Mouse (Mus musculus) left cerebral cortex, adult 18-20 months (tissue): ENCODE measurements around the gene Ubash3b. TPM values are rescaled to one million over a fixed set of nuclear protein-coding genes. Genes with fewer than 3 reads are reported as not detected.

ENCODE experiments used
- DNase-seq, 2 experiments: peaks; one replicate each; pipeline ENCODE4 v3.0.0; 2021 to 2022; ENCODE audit warnings: low spot score in 2 of 2, mixed read lengths in 1 of 2
- total RNA-seq, 2 experiments: library from RNA; stranded (reverse); gene quantifications; 2 replicates each; pipeline ENCODE4 v1.2.3; 2021

The Ubash3b gene
- total RNA-seq, 2 experiments from 2014 or later = 24.7 to 26.0 TPM

- no peak for DNase-seq
These were observed 149.0 kb downstream of the Ubash3b start for GRCm38 (mm10) chr9:41012456-41012855.

- DNase-seq = peak in 1 of 2 experiments; percentile 21
These were observed 149.7 kb downstream of the Ubash3b start for GRCm38 (mm10) chr9:41011512-41012436.

GRCm38 (mm10) chr9:41007785-41008184 lies 153.7 kb downstream of the Ubash3b start:
- DNase-seq = no peak

GRCm38 (mm10) chr9:41004415-41004814 lies 157.1 kb downstream of the Ubash3b start, which contains the start of gene Crtam:
TSS of gene Crtam (minus strand) at chr9:41004628.
- DNase-seq = no peak

GRCm38 (mm10) chr9:40997116-40997779 lies 164.2 kb downstream of the Ubash3b start:
- no peak for DNase-seq

- DNase-seq = no peak
These were observed 167.4 kb downstream of the Ubash3b start for GRCm38 (mm10) chr9:40994075-40994474.

GRCm38 (mm10) chr9:40991511-40991910 lies 170.0 kb downstream of the Ubash3b start:
- DNase-seq = no peak

GRCm38 (mm10) chr9:40989940-40990588 lies 171.4 kb downstream of the Ubash3b start:
- DNase-seq = peak; percentile 65 to 77

GRCm38 (mm10) chr9:40984313-40984712 lies 177.2 kb downstream of the Ubash3b start:
- DNase-seq = no peak

GRCm38 (mm10) chr9:40983758-40984157 lies 177.7 kb downstream of the Ubash3b start:
- DNase-seq = no peak

GRCm38 (mm10) chr9:40982480-40982879 lies 179.0 kb downstream of the Ubash3b start:
- DNase-seq = peak; percentile 17 to 28

- DNase-seq = peak in 1 of 2 experiments; percentile 6
These were observed 187.3 kb downstream of the Ubash3b start for GRCm38 (mm10) chr9:40974042-40974801.

GRCm38 (mm10) chr9:40964418-40964714 lies 197.1 kb downstream of the Ubash3b start:
- DNase-seq = no peak

GRCm38 (mm10) chr9:40963586-40964417 lies 197.7 kb downstream of the Ubash3b start, which contains the start of gene Jhy:
TSS of gene Jhy (minus strand) at chr9:40964118.
- DNase-seq = no peak

GRCm38 (mm10) chr9:40961401-40961800 lies 200.1 kb downstream of the Ubash3b start:
- DNase-seq = no peak

Other genes starting within 250 kb of the Ubash3b start
- gene Jhy, start 197.6 kb downstream of the Ubash3b start, total RNA-seq = 1 to 10 TPM in 1 of 2 experiments, under 1 TPM in 1; 0.66 to 1.0 TPM
- not detected for gene Crtam, start 157.1 kb downstream of the Ubash3b start, total RNA-seq